Mouse (Mus musculus) thymus, adult 2 months (tissue): ENCODE measurements around the gene Ampd3.

Experiments used
- CTCF ChIP-seq: fragments of 200-500 bp; IDR thresholded peaks from 2 replicates; pipeline ENCODE4 v1.5.1; 2012; ENCODE audit warnings: mild to moderate bottlenecking, control low read depth, low read length, moderate library complexity, borderline replicate concordance; ENCODE audit not compliant: control insufficient read depth, poor library complexity, insufficient read depth; ENCODE audit errors: extremely low read depth
- POLR2A ChIP-seq: fragments of 200-500 bp; IDR thresholded peaks from 2 replicates; pipeline ENCODE4 v1.6.1; 2012; ENCODE audit warnings: mild to moderate bottlenecking, low read length, control low read depth, moderate library complexity; ENCODE audit not compliant: control insufficient read depth, poor library complexity, insufficient read depth; ENCODE audit errors: extremely low read depth

DNA sequence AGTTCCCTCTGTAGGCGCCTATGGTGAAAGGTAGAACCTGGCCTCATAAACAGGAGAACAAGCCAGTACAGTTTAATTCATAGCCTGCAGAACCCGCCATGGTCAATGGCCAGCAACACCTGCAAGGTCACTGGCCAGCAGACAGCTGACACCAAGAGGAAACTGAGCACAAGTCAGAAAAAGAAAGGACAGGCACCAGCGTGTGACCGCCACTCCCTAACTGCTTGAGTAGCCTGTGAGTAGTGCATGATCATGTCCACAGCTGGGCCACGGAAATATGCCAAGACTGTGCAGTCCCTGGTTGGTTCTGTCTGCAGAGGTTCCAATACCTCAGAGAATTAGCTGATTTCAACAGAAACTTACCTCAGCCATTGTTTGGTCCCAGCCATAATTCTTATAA lies 26.0 kb upstream of the Ampd3 start:
- TF ChIP-seq CTCF, result no peak
- TF ChIP-seq POLR2A, result no peak
